Mouse (Mus musculus) stomach, embryonic 15.5 days (tissue): ENCODE measurements around the gene Fam120a. TPM values are rescaled to one million over a fixed set of nuclear protein-coding genes. Genes with fewer than 3 reads are reported as not detected.

Experiments
- ATAC-seq: fragments of 200-750 bp; cut with Nextera tagmentation; 2 replicates; pipeline ENCODE4 v1.8.0; 2017; ENCODE audit warnings: low read depth, moderate number of reproducible peaks, moderate TSS enrichment; ENCODE audit not compliant: insufficient read depth, low FRiP score
- H3K27ac ChIP-seq: fragments of 300-500 bp; sonication (generic); 2 replicates; pipeline ENCODE4 v1.5.1; 2015; ENCODE audit warnings: mild to moderate bottlenecking, inconsistent platforms
- H3K27me3 ChIP-seq: fragments of 300-500 bp; sonication (generic); replicated peaks from 2 replicates; pipeline ENCODE4 v1.6.1; 2015; ENCODE audit warnings: inconsistent platforms
- H3K36me3 ChIP-seq: fragments of 300-500 bp; sonication (generic); 2 replicates; pipeline ENCODE4 v1.6.1; 2015; ENCODE audit warnings: inconsistent platforms
- H3K4me1 ChIP-seq: fragments of 300-500 bp; sonication (generic); 2 replicates; pipeline ENCODE4 v1.6.1; 2015; ENCODE audit warnings: inconsistent platforms
- H3K4me2 ChIP-seq: fragments of 300-500 bp; sonication (generic); 2 replicates; pipeline ENCODE4 v1.6.1; 2015; ENCODE audit warnings: mild to moderate bottlenecking, inconsistent platforms
- H3K4me3 ChIP-seq: fragments of 300-500 bp; sonication (generic); replicated peaks from 2 replicates; pipeline ENCODE4 v1.5.1; 2015; ENCODE audit warnings: inconsistent platforms
- H3K9ac ChIP-seq: fragments of 300-500 bp; sonication (generic); 2 replicates; pipeline ENCODE4 v1.6.1; 2015; ENCODE audit warnings: inconsistent platforms
- H3K9me3 ChIP-seq: fragments of 300-500 bp; sonication (generic); 2 replicates; pipeline ENCODE4 v1.6.1; 2016; ENCODE audit warnings: inconsistent platforms
- WGBS: fragments of 180-500 bp; shearing (Covaris S2); methylation state at CpG from one replicate; pipeline ENCODE4 v1.1.7; 2015; 5-methylcytosine and 5-hydroxymethylcytosine counted together
- polyA plus RNA-seq: library from polyadenylated mRNA; unstranded; fragments of >200 nt; fragmentation: Nextera tagmentation; extraction: Ambion mirVana; gene quantifications from 2 replicates; pipeline ENCODE4 v1.2.1, GENCODE M21; 2015

Gene Fam120a
- polyA plus RNA-seq, 1 experiment from 2014 or later: 30.1 TPM

DNA sequence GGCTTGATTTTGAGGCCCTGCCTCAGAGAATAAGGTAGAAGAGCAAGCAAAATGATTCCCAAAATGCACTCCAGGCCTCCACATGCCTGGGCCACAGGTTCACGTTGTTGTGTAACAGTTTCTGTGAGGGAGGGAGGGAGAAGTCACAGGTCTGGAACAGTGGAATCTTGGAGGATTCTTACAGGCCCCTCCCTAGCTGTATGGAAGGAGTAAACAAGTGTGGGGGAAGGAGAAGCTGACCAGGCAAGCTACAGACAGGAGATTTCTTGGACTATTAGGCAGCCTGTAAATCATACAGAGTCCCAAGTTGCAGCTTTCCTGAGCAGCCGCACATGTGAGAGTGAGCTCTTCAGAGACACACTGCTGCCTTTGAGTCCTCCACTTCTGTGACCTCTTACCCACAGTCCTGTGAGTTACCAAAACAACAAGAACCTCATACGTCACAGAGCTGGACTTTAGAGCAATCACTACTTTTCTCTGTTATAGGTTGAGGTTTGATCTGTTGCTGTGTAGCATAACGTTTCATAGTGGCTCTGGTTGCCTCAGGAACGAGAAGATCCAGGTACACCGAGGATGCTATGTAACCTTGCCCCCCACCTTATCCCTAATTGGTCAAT is 14.8 kb upstream of the Fam120a start:
- Histone ChIP-seq H3K4me3 (no peak overlapping the region), H3K9ac (no peak overlapping the region), H3K9me3 (no peaks in the 10 kb centered on the region), H3K36me3 (no peaks in the 10 kb centered on the region), H3K4me2 (no peak overlapping the region), H3K27ac (no peak overlapping the region), H3K27me3 (no peaks in the 10 kb centered on the region), H3K4me1 (0 out of 2 replicates have a peak, but pooled peaks cover 2% of the 10 kb centered on the region)
- WGBS: 59% methylated on average over 6 of the region's 6 CpGs
- ATAC-seq: no peak

DNA sequence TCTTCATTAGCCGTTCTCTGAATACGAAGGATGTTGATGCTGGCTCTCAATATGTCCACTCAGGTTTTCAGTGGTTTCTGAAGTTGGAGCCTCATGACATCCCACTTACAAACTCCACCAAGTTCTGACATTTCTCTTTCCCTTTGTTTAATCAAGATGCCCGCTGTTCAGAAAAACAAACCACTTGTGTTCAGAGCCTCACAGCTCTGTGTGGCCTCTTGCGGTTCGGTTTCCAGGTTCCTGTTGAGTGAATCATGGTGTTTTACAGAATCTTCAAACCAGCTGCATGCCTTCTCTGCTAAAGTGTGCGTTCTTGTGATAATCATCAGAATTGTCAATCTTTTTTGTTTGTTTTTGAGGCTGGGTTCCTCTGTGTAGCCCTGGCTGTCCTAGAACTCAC is 11.3 kb upstream of the Fam120a start:
- Histone ChIP-seq H3K9me3 (no peaks in the 10 kb centered on the region), H3K4me3 (no peak overlapping the region), H3K4me1 (0 out of 2 replicates have a peak, but pooled peaks cover 2% of the 10 kb centered on the region), H3K4me2 (no peak overlapping the region), H3K27me3 (no peaks in the 10 kb centered on the region), H3K27ac (no peak overlapping the region), H3K9ac (no peak overlapping the region), H3K36me3 (no peaks in the 10 kb centered on the region)
- WGBS: 59% methylated on average over 6 of the region's 6 CpGs
- 0 out of 2 replicates have a peak, but pooled peaks have one; percentile 31 for ATAC-seq

DNA sequence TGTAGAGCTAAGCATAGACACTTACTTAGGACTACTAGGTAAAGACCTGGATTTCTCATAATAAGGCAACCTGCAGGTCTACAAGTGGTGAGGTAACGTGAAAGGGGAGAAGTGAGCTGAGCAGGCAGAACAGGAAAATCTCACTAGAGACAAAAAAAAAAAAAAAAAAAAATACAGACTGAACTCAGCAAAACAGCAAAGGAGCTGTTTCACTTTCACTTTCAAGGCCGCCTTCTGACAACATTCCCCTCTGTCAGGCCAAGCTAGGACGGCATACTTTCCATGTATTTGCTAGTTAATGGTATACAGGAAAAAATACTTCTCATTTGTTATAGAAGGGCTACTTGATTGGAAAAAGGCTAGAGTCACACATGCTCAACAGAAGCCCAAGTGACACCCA is 10.0 kb upstream of the Fam120a start:
- no peaks in the 10 kb centered on the region for H3K36me3 ChIP-seq
- H3K27me3 ChIP-seq: no peaks in the 10 kb centered on the region
- no peak overlapping the region for H3K9ac ChIP-seq
- H3K4me2 ChIP-seq: 0 out of 2 replicates have a peak overlapping the region, but pooled peaks have one; percentile 14
- 28% methylated on average over 3 of the region's 3 CpGs for WGBS
- H3K9me3 ChIP-seq: no peaks in the 10 kb centered on the region
- ATAC-seq: no peak
- H3K4me1 ChIP-seq: 0 out of 2 replicates have a peak, but pooled peaks cover under 1% of the 10 kb centered on the region
- H3K4me3 ChIP-seq: no peak overlapping the region
- no peak overlapping the region for H3K27ac ChIP-seq

- Histone ChIP-seq H3K27ac (no peak overlapping the region), H3K4me2 (no peak overlapping the region), H3K9me3 (no peaks in the 10 kb centered on the region), H3K4me1 (peaks cover 6% of the 10 kb centered on the region), H3K4me3 (no peak overlapping the region), H3K9ac (no peak overlapping the region), H3K36me3 (no peaks in the 10 kb centered on the region), H3K27me3 (no peaks in the 10 kb centered on the region)
- 88% methylated on average over 2 of the region's 2 CpGs for WGBS
- no peak for ATAC-seq
Observed at GRCm38 (mm10) chr13:48974699-48975098, 6.9 kb upstream of the Fam120a start.

- Histone ChIP-seq H3K4me1 (peaks cover 6% of the 10 kb centered on the region), H3K27ac (no peak overlapping the region), H3K9me3 (no peaks in the 10 kb centered on the region), H3K36me3 (no peaks in the 10 kb centered on the region), H3K9ac (no peak overlapping the region), H3K4me2 (no peak overlapping the region), H3K4me3 (no peak overlapping the region), H3K27me3 (no peaks in the 10 kb centered on the region)
- 88% methylated on average over 4 of the region's 4 CpGs for WGBS
- ATAC-seq: no peak
Observed at GRCm38 (mm10) chr13:48974266-48974665, 6.4 kb upstream of the Fam120a start.

- Histone ChIP-seq H3K4me1 (peaks cover 6% of the 10 kb centered on the region), H3K4me3 (no peak overlapping the region), H3K9me3 (no peaks in the 10 kb centered on the region), H3K27me3 (no peaks in the 10 kb centered on the region), H3K27ac (no peak overlapping the region), H3K4me2 (no peak overlapping the region), H3K36me3 (no peaks in the 10 kb centered on the region), H3K9ac (no peak overlapping the region)
- WGBS: 74% methylated on average over 5 of the region's 5 CpGs
- ATAC-seq: no peak
Observed at GRCm38 (mm10) chr13:48973231-48973630, 5.4 kb upstream of the Fam120a start.

DNA sequence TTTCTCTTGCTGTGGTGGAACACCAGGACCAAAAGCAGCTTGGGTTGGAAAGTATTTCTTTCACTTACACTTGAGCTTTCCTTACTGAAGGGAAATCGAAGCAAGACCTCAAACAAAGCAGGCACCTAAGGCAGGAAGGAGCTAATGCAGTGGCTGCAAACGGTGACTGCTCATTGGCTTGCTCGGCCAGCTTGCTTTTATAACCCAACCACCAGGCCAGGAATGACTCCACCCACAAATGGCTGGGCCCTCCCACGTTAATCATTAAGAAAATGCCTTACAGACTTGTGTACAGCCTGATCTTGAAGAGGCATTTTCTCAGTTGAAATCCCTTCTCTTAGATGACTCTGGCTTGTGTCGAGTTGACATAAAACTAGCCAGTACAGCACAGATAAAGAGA is 3.2 kb upstream of the Fam120a start:
- WGBS: 51% methylated on average over 5 of the region's 5 CpGs
- no peak overlapping the region for H3K4me3 ChIP-seq
- no peaks in the 10 kb centered on the region for H3K27me3 ChIP-seq
- H3K4me2 ChIP-seq: peak overlapping the region; percentile 10; the same call in 1 of the 2 replicates
- H3K4me1 ChIP-seq: peaks cover 6% of the 10 kb centered on the region
- H3K36me3 ChIP-seq: no peaks in the 10 kb centered on the region
- no peaks in the 10 kb centered on the region for H3K9me3 ChIP-seq
- no peak for ATAC-seq
- H3K27ac ChIP-seq: peak overlapping the region; percentile 55; the same call in 1 of the 2 replicates
- H3K9ac ChIP-seq: no peak overlapping the region

DNA sequence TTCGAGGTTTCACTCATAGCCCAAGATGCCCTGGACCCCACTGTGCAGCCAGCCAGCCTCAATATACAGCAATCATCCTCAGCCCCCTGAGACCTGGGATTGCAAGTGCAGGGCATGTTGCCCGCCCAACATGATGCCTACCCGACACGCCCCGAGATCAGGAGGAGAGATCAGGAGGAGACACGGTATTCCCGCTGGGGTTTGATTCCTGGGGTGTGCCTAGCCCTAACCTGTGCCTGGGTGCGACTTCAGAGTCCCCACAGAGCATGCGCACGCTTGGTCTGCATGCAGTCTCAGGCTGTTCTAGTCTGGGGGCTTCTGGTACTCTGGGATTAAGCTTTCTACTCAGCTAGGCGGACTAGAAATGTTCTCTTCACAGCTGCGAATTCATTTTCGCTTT is 2.7 kb upstream of the Fam120a start:
- Histone ChIP-seq H3K27ac (peak overlapping the region; percentile 55), H3K9ac (no peak overlapping the region)

DNA sequence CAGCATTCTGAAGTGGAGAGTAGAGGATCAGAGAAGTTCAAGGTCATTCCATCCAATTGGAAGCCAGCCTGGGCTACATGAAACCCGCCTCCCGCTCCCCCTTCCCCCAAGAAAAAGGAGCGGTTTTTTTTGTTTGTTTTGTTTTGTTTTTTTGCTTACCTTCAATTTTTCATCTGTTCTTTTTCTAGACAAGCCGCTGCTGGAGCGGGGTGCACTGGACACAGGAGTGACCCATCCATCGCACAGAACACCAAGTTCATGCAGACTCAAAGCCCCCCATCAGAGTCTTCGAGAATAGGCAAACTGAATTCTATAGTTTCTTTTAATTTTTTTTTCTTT is 902 bp upstream of the Fam120a start:
- Histone ChIP-seq H3K27ac (peak overlapping the region; percentile 98), H3K9me3 (no peaks in the 10 kb centered on the region), H3K36me3 (no peaks in the 10 kb centered on the region), H3K9ac (peak overlapping the region; percentile 84), H3K27me3 (no peaks in the 10 kb centered on the region), H3K4me1 (peaks cover 22% of the 10 kb centered on the region), H3K4me2 (peak overlapping the region; percentile 79), H3K4me3 (peak overlapping the region; percentile 91)
- ATAC-seq: no peak
- WGBS: 7% methylated on average over 7 of the region's 7 CpGs

More for the DNA sequence above, 2.7 kb upstream of the Fam120a start:
- no peaks in the 10 kb centered on the region for H3K27me3 ChIP-seq
- peaks cover 8% of the 10 kb centered on the region for H3K4me1 ChIP-seq
- no peak for ATAC-seq
- H3K4me2 ChIP-seq: peak overlapping the region; percentile 10; the same call in 1 of the 2 replicates
- no peaks in the 10 kb centered on the region for H3K36me3 ChIP-seq
- no peak overlapping the region for H3K4me3 ChIP-seq
- H3K9me3 ChIP-seq: no peaks in the 10 kb centered on the region
- 79% methylated on average over 13 of the region's 13 CpGs for WGBS

- no peaks in the 10 kb centered on the region for H3K9me3 ChIP-seq
- ATAC-seq: no peak
Observed at GRCm38 (mm10) chr13:48966851-48967821, 681 bp downstream of the Fam120a start.

GRCm38 (mm10) chr13:48965559-48966525 is 2.0 kb downstream of the Fam120a start:
- Histone ChIP-seq H3K4me2 (peak overlapping the region; percentile 79), H3K4me3 (peak overlapping the region; percentile 91), H3K9me3 (no peaks in the 10 kb centered on the region), H3K27me3 (no peaks in the 10 kb centered on the region), H3K9ac (peak overlapping the region; percentile 84; the same call in 1 of the 2 replicates), H3K27ac (peak overlapping the region; percentile 98), H3K4me1 (peaks cover 33% of the 10 kb centered on the region), H3K36me3 (no peaks in the 10 kb centered on the region)
- 7% methylated on average over 7 of the region's 7 CpGs for WGBS
- peak; percentile 46 for ATAC-seq

More at GRCm38 (mm10) chr13:48966851-48967821, 681 bp downstream of the Fam120a start:
- H3K36me3 ChIP-seq: no peaks in the 10 kb centered on the region
- H3K27me3 ChIP-seq: no peaks in the 10 kb centered on the region
- peak overlapping the region; percentile 91 for H3K4me3 ChIP-seq
- H3K4me2 ChIP-seq: peak overlapping the region; percentile 79
- peak overlapping the region; percentile 84 for H3K9ac ChIP-seq
- under 1% methylated on average over 58 of the region's 58 CpGs for WGBS
- peaks cover 29% of the 10 kb centered on the region for H3K4me1 ChIP-seq
- peak overlapping the region; percentile 98 for H3K27ac ChIP-seq
